Mouse (Mus musculus) C2C12 (cell line): Measurements from ENCODE around the gene Arl2.

Source experiments
- CEBPB ChIP-seq: IDR thresholded peaks from one replicate; pipeline ENCODE4 v1.6.1; 2011; ENCODE audit warnings: low read depth, mild to moderate bottlenecking, control low read depth, moderate library complexity
- CTCF ChIP-seq: IDR thresholded peaks from one replicate; pipeline ENCODE4 v1.5.1; 2011; ENCODE audit not compliant: control insufficient read depth, insufficient read depth, insufficient read length
- FOSL1 ChIP-seq: IDR thresholded peaks from one replicate; pipeline ENCODE4 v1.8.0; 2011; ENCODE audit warnings: mild to moderate bottlenecking, low read length; ENCODE audit not compliant: poor library complexity, insufficient read depth, severe bottlenecking
- MAX ChIP-seq: IDR thresholded peaks from one replicate; pipeline ENCODE4 v1.6.1; 2011; ENCODE audit warnings: mild to moderate bottlenecking, control low read depth
- MYOD1 ChIP-seq: IDR thresholded peaks from one replicate; pipeline ENCODE4 v1.6.1; 2011; ENCODE audit warnings: low read depth; ENCODE audit not compliant: control insufficient read depth, insufficient read length
- MYOG ChIP-seq: IDR thresholded peaks from one replicate; pipeline ENCODE4 v1.6.1; 2011; ENCODE audit not compliant: control insufficient read depth, insufficient read length; ENCODE audit errors: extremely low read depth
- USF1 ChIP-seq: IDR thresholded peaks from one replicate; pipeline ENCODE4 v1.6.1; 2011; ENCODE audit warnings: low read depth, mild to moderate bottlenecking, control low read depth, moderate library complexity

- no peak for TF ChIP-seq CTCF
- no peak for TF ChIP-seq FOSL1
- TF ChIP-seq MAX: no peak
- no peak for TF ChIP-seq USF1
- no peak for TF ChIP-seq MYOD1
- TF ChIP-seq CEBPB: no peak
- TF ChIP-seq MYOG: no peak
Observed at GRCm38 (mm10) chr19:6094119-6094518, 47.2 kb downstream of the Arl2 start, which contains the start of gene AC131692.1.
